Mouse (Mus musculus): ENCODE results near the gene Adcy9. TPM values are rescaled to one million over a fixed set of nuclear protein-coding genes. Genes with fewer than 3 reads are reported as not detected.

Gene Adcy9
- total RNA-seq, 4 experiments from 2014 or later, result 89.1 to 103 (median 99.7) TPM

DNA sequence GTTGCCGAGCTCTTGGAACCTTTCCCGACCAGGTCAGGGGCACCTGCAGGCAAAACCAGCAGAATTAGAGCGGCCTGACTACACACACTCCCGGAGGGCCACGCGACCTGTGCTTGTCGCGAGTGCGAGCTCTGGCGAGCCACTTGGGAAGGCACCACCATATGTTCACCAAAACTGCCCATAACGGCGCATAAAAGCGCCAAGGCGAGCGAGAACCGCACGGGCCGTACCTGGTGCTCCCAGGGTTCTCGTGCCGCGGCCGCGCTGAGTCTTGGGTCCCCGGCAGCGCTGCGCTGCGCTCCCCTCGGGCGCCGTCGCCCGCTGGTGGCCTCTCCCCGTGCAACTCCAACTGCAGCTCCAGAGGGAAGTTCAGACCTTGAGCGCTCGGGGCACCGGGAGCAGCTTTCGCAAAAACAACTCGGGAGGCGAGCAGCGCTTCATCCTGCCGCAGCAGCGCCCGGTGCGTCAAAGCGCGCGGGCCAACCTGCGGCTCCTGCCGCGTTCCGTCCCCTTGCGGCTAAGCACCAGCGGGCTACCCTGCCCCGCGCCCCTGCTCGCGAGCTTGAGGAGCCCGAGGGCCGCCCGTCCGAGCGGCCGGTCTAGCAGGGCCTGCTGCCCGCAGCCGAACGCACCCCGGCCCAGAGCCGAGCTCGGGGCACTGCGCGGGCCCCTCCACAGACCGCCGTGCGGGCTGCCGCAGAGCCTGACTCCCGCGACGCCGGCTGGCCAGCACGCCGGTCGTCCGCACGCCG, 576 bp downstream of the Adcy9 start:
- no peak for DNase-seq (ENCODE audit: low spot score in 2 of 2)

DNA sequence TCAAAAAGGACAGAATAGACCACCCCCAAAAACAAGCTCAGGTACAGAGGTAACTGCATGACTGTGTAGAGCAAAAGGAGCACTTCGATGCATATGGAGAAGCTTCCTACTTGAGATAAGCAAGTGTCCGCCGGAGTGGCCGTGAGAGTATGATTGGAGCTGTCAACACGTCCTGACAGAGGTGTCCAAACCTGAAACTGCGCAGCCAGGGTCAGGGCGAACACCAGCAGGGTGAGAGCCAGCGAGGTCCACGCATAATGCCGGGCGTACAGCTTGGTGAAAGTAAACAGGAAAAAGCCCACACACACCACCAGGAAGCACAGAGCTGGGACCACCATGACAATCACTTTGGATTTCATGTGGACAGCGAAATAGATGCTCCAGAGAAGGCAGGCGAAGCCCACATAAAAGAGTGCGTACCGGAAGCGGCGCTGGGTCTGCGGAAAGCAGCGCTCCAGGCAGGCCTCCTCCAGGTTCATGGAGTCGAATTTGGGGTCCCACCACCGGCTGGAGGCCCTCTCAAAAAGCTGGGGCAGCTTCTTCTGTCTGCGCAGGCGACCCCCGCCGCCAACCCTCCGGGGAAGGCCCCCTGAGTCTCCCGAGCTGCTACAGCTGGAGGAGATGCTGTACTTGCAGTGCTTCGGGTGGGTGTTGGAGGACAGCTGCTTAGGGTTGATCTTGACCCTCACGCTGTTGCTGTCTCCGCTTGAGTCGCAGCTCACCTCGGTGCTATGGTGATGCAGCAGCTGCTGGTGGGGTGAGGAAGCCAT, 1.3 kb downstream of the Adcy9 start:
- DNase-seq (ENCODE audit: low spot score in 2 of 2), result no peak

DNA sequence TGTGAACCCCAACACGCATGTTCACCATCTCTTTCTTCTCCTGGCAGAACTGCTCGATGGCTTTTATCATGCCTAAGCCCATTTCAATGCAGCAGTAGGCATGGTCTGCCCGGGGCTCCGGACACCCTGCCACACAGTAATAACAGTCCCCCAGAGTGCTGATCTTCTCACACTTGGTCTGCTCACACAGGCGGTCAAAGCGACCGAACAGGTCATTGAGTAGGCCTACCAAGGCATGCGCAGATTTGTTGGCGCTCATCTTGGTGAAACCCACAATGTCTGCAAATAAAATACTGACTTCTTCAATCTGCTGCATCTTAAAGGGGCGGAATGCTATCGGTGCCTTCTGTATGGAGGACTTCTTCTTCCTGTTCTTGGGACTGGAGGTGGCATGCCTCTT, 2.2 kb downstream of the Adcy9 start:
- DNase-seq (ENCODE audit: low spot score in 2 of 2), result no peak

DNA sequence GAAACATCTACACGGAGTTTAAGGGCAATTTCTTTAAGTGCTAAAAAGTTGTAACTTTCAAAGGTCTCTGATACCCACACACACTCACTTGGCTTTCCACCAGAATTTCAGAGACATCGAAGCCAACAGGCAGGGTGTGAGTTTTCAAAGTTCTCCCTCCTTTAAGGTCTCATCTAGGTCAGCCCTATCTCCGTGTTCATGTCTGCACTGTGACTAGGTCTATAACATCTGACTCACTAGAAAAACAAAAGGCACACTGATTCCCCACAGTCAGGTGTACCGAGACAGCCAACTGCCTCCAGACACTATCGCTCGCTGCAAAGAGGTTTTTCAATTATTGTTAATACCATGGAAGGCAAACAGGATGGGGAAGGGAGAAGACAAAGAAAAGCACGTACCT, 2.8 kb downstream of the Adcy9 start:
- no peak for DNase-seq (ENCODE audit: low spot score in 2 of 2)

DNA sequence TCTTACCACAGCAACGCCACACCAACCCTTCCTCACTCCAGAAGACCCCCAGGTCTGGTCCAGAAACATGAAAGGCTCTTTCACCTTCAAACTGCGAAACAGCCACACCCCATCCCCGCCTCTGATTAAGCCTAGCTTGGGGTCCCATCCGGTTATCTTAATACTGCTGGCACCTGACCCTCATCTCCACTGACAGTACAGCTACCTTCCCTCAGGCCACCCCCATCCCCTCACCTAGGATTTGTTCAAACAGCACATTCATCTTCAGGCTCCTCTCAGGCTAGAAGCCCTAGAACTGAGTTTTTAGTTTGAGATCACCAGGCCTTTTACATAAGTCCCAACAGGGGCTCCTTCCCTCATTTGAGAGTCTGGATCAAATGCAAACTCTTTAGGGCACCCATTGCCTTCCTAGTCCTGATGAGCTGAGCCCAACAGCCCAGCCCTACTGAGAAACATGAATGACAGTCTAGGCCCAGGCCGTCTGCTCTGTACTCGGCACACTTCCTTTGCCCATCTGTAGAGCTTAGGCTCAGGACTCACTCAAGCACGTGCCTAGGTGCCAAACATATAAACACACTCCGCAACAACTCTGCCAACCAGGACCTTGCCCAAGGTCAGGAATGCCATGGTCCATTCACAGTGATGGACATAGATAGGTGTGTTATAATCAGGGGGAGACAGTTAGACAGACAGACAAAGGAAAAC, 5.3 kb downstream of the Adcy9 start:
- DNase-seq (ENCODE audit: low spot score in 2 of 2), result no peak

DNA sequence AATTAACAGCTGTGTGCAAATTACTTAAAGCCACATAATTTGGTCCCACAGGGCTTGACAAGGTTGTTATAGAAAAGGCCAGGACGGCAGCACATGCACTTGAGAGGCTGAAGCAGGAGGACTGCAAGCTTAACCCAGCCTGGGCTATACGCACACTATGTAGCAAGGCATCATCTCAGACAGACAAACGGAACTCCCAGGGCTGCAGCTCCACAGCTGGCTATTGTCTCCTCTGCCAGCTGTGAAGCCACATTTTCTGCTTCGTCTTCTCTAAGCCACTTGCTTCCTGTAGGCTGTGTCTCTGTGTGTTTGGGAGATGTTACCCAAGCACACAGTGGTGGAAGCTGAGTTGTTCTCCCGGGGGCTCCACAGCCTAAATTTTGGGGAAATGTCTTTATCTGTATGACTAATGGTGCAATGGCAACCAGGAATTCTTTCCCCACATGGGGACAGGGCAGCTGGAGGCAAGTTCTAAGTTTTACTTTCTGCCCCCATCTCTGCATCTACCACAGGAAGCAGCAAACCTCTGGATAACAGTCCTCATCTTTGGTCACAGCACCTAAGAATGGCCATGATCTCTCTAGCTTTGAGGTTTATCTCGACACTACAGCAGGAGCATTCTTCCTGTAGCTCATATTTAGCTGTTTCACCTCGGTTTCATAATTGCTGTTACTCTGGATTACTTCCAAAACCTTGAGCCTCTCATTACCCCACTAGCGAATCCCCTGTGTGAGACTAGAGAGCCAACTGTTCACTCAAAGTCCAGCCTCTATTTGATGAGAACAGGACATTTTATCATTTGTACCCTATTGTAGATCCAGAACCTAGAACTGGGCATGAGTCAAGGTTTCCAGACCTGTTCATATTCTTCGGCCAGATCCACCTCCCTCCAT, 6.1 kb downstream of the Adcy9 start:
- DNase-seq (ENCODE audit: low spot score in 2 of 2), result no peak

DNA sequence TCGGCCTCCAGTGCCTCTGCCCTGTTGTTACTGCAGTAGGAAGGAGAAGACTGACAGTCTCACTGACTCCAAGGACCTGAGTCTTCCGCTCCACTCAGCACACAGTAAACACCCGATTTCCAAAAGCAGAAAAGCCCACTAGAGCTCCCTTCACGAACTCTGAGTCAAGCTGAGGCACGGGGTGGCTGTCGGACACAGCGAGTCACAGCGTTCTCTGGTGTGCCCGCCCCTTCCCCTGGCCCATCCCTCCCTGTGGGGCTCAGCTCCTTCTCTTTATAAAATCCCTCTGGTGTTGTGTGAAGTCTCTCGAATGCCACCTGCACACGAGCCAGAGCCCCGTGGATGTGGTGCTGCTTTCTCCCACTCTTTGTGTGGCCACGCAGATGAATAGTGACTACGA, 7.0 kb downstream of the Adcy9 start:
- no peak for DNase-seq (ENCODE audit: low spot score in 2 of 2)

DNA sequence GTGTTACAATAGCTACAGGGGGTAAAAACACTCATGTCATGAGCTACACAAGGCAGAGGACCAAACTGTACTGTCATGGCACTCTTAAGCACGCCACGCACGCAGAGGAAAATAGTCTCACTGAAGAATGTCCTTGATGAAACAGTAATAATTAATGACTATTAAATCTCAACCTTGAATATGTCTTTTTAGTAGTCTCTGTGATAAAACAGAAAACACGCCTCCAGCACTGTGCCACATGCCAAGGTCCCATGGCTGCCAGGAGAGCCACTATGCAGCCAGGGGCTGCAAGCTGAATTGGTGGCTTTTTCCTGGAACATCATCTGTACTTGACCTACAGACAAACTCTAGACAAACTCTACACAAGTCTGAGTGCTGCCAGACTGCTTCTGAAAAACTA, 8.0 kb downstream of the Adcy9 start:
- DNase-seq (ENCODE audit: low spot score in 2 of 2), result no peak

DNA sequence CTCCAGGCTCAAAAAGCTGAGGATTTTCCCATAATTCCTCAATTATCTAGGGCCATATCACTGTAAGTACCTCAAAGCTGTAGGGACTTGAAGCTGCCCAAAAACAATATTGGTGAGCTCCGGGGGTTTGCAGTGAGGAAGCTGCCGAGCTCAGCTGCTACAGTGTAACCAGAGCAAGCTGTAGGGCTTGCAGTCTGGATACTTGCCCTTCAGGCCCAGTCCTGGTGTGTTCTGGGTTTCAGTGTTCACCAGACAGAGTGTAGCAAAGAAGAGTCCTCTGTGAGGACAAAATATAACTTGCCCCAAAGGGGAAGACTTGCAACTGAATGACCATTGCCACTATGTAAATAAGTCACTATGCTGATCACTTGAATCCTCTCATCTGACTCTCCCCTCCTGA, 9.0 kb downstream of the Adcy9 start:
- no peak for DNase-seq (ENCODE audit: low spot score in 2 of 2)

DNA sequence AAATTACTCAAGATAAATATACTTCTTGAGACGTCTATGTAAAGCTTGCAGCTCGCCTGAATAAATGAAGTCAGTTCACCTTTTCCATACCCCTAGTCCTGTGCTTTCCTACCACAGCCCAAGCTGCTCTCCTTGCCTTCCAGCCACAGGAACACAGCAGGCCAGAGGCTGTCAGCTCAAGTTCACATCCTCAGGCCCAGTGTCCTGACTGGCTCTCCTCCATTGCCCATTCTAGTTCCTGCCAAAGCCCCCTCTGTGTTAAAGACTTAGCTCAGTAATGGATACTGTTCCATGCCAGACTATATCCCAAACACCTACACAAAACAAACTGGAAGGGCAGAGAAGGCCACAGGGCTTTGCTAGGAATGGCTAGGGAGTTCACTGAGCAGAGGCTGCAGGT, 12.8 kb downstream of the Adcy9 start:
- DNase-seq (ENCODE audit: low spot score in 2 of 2), result no peak

DNA sequence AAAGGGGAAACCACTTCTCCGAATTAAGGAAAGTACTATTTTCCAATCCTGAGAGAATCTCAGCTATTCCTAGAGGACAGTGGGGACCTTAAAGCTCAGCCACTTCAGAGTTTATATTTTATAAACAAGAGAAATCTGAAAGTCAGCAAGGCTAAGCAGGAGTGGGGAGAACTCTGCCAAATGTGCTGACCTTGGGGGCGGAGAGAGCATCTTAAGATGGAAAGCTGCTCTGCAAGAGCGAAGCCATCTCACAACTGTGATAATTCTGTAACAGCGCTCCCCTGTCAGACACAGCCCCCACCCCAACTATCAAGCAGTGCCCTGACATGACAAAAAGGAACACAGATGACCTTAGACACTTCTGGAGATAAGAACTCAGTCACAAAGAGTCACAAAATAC, 13.6 kb downstream of the Adcy9 start:
- DNase-seq (ENCODE audit: low spot score in 2 of 2), result no peak

DNA sequence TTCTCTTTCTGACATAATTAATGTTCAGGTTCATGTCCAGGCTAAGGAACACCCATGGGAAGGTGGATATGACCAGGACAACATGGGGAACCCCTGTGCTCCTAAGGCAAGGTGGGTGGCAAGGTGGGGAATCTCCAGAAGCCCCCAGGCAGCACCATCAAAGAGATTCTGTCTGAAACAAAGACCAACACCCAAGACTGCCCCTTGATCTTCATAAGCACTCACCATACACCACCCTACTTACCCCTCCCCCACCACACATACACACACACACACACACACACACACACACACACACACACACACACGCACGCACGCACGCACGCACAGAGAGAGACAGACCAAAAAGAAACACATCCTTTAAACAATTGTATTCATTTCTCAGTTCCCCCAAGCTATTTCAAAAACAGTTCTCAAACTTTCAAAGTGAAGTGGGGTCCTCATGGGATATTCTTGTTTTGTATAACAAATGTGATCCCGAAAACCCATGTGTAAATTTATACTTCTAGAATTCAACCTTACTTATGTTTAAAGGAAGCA, 14.2 kb downstream of the Adcy9 start:
- no peak for DNase-seq (ENCODE audit: low spot score in 2 of 2)

DNA sequence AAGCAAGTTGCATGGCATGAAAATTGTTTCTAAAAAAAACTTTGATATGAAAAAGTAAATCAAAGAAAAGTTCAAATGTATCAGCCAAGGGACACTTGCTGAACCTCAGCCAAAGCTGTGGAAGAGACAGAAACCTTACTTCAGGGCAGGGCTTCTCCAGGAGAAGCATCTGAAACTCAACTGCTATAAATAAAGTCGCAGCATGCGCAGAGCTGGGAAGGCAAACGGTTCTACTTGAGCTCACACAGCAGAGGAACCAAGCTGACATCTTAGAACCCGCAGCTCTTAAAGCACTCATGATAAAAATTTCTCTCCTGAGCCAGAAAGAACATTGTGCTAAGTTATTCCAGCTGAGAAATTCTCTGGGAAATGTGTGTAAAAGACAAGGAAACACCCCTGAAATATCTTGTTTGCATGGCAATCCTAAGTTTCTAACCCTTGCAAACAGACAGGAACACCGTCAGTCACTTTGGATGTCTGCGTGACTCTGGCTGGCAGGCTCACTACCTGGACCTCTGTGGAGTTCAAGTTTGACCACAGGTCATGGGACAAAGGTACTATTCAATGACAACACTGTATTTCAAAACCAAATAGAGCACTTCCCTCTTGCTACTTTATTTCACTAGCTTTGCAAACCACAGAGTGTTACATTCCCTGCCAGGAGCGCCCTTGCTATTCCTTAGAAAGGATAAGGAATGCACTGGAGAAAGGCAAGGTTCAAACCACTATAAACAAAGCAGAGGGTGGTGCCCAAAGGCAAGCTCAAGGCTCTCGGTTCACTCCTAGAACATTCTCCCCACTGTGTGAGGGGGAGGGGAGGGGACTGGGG, 15.2 kb downstream of the Adcy9 start:
- no peak for DNase-seq (ENCODE audit: low spot score in 2 of 2)

DNA sequence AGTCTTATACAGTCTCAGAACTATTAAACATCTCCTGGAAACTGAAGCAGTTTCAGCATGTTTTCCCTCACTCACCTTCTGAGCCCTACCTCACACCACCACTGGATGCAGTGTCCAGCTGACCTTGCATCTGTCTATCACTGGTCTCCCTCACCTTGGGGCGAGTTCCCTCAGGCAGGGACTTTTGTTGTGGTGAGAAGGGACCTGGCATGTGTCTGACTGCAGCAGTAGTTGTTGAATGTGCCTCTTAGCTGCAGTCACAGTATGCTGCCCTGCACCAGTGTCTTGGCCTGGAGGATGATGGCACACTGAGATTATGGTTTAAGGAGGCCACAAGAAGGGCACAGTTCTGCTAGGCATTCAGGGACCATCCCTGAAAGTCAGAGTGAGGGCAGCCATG, 19.2 kb downstream of the Adcy9 start:
- no peak for DNase-seq (ENCODE audit: low spot score in 2 of 2)

DNA sequence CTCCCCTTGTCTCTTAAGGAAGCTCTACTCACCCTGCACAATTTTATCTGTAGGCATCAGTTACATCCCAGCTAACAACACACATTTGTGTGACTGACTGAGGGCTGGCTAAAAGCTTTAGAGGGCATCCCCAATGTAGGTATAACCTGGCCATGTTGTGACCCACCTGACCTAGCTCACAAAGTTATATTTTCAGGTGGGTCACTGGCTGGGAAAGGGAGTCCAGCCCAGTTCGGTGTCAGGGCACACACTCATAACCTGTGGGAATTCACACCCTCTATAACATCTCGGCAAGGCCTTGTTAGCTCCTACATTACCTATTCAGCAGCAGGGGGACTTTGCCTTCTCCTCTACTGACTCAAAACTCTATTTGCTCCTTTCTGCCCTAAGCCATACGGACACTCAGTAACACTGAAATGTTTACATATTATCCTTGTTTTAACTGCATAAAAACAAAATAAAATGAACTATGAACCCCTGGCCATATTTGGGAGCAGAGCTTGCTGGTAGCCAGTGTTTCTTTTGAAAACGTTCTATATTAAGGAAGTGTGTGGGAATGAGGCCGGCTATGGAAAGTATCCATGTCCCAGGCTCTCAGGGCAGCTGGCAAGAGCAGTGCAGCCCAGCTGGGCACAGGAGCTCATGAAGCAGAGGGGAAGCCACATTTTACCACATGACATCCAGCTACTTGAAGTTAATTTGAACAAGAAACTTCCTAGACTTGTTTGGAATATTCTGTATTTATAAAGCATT, 20.7 kb downstream of the Adcy9 start:
- no peak for DNase-seq (ENCODE audit: low spot score in 2 of 2)

DNA sequence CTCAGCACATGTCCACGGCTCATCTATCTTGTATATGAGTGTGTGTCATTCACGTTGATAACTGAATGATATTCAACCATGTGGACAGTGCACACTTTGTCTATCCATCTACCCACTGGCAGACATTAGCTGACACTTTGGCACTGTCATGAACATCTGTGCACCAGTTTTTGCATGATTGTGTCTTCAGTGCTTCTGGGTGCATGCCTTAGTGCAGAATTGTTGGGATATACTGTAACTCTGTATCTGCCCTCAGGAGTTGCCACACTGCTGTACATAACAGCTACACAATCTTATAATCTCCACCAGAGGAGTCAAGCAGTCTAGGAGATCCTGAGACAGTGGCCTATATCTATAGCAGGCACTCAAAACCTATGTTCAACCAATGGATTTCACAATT, 21.5 kb downstream of the Adcy9 start:
- DNase-seq (ENCODE audit: low spot score in 2 of 2), result no peak

DNA sequence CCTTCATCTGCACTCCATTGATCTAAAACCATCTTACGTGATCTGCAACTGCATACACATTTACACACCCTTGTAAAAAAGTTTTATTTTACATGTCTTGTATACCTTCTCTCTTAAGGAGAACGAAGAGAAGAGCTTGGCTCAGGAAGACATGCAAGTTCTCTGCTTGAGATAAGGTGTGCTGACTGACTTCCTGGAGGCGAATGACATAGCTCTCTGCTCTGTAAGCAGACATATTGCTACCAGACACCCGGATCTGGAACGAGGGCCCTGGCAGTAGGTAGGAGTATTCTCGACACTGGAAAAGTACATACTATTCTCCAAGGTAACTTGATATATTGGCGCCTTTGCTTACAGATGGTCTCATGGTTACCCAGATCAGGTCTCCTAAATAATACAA, 22.7 kb downstream of the Adcy9 start:
- DNase-seq (ENCODE audit: low spot score in 2 of 2), result no peak

DNA sequence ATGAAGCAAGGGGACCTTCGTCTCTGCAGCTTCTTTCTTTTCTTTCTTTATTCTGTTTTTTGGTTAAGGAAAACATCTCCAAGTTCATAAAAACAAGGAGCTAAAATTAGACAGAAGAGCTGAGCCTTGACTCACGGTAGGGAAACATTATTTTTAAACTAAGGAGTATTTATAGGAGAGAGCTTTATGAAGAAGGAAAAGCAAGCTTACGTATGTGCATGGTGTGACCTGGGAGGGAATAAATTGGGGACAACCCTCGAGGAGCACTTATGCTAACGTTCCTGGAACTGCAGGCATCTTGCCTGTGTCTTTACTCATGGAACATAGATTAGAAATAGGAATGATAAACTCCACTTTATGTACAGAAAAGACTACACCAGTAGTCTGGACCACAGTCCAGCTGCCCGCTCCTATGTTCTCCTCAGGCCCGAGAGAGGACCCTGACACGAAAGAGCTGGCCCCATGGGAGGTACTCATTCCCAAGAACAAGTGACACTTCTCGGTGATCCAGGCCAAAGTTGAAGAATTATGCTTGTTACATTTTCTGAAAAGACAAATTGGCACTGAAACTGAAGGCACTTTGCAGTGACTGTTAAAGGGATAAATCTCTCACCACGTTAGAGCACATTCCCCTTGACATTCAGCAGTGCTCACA, 24.5 kb downstream of the Adcy9 start:
- DNase-seq (ENCODE audit: low spot score in 2 of 2), result no peak

DNA sequence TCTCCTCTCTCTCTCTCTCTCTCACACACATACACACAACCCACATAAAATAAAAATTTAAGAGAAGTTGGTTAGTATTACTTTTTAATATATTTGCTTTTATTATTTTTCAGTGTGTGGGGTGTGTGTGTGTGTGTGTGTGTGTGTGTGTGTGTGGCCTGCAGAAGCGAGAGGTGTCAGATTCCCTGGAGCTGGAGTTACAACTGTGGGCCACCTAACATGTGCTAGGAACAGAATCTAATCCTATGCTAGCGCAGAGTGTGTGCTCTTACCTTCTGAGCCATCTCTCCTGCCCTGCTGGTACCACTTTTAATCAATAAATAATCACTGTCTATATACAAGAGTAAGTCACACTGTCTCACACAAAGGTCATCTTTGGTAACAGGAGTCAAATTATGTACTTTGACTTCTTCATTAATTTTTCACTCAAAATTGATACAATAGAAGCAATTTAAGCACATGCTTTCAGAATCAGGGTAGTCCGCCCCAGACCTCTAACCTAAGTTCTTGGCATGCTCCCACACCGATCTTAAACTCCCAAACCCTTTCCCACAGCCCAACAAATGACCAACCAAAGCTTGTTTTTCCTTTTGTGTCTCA, 25.2 kb downstream of the Adcy9 start:
- DNase-seq (ENCODE audit: low spot score in 2 of 2), result no peak

Data from layer of hippocampus, adult 8-10 months (tissue).